Mouse (Mus musculus) brown adipose tissue, adult 24 weeks (tissue): Measurements from ENCODE around the gene Gm12216. TPM values are rescaled to one million over a fixed set of nuclear protein-coding genes. Genes with fewer than 3 reads are reported as not detected.
"Not testable (repeated sequence)": the region's sequence is repeated elsewhere in the genome, so short reads cannot be mapped to it uniquely, and the experiment has no call there.

Experiments
- H3K27ac ChIP-seq: fragments of 200-500 bp; replicated peaks from 2 replicates; pipeline ENCODE4 v1.5.1; 2012; ENCODE audit warnings: low read depth, mild to moderate bottlenecking, low read length
- H3K4me1 ChIP-seq: fragments of 200-500 bp; 2 replicates; pipeline ENCODE4 v1.6.1; 2012; ENCODE audit warnings: low read length, mixed read lengths; ENCODE audit not compliant: control insufficient read depth, insufficient read depth, insufficient read length
- H3K4me3 ChIP-seq: fragments of 200-500 bp; 2 replicates; pipeline ENCODE4 v1.5.1; 2012; ENCODE audit warnings: low read depth, mild to moderate bottlenecking, low read length, moderate library complexity; ENCODE audit not compliant: insufficient read depth
- polyA plus RNA-seq: library from polyadenylated mRNA; stranded (reverse); fragments of >200 nt; gene quantifications from 2 replicates; pipeline ENCODE4 v1.2.4, GENCODE M21; 2012; ENCODE audit not compliant: missing spikeins, insufficient read depth, insufficient read length

Gene Gm12216
- polyA plus RNA-seq, 1 experiment, result 7.8 TPM

DNA sequence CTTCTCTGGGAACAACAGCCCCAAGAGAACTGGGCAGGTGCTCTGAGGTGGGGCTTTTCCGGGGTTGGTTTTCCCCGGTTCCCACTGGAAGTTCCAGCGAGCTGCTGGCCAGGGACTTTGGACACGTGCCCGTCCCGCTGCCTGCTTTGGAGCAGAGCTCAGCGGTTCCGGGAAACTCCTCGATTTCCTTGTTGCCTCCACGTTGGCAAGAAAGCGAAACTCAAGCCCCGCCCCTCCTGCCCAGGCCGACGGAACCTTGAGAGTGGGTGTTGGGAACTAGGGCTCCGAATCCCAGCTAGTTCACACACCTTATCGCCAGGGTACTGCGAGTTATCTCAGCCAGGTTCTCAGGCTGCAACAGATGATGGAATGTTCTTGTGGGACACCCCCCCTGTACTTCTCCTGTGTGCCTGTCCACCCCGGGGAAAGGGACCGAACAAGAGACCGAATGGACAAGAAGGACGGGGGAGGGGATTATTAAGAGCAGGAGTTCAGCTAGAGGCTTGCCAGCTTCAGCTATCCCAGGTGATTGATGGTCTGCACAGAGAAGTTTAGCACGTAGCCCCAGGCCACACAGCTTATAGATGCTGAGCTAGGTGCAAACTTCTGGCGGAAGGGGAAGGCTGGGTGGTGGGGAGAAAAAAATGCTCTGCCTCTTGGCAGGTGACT, 96.1 kb downstream of the Gm12216 start:
- Histone ChIP-seq H3K27ac (peak overlapping the region; percentile 99), H3K4me3 (peak overlapping the region; percentile 61), H3K4me1 (peaks cover 33% of the 10 kb centered on the region)

DNA sequence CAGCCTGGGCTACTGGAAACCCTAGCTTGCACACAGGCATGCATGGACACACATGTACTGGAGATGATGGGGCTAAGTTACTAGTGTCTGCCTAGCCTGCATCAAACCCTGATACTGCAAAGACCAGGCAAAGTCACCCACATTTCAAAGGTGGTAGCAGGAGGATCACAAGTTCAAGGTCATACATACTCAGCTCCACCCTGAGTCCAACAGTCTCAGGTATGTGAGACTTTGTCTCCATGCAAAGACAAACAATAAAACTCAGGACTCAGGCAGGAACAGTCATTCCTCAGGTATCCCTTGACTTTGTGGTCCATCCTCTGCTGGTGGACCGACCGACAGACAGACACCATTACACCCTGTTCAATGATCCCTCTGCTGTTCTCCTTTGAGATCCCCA, 96.6 kb downstream of the Gm12216 start:
- Histone ChIP-seq H3K27ac (peak overlapping the region; percentile 99), H3K4me3 (0 out of 2 replicates have a peak overlapping the region, but pooled peaks have one; percentile 4)

DNA sequence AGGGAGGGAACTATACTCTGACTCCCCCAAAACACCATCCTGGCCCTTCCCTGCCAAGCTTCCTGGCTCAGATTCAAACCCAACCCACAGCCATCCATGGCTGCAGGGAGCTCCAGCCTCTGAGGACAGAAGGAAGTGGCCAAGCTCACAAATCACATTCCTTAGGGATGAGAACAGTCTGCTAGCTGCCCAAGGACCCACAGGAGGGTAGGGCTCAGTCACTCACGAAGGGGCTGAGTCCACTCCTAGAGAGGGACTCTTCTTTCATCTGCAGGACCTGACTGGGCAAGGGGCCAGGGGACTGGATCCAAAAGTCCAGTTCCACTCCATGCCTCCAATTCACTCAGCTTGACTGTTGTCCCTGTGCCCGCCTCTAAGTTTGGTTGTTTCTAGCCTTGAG, 97.2 kb downstream of the Gm12216 start:
- peaks cover 33% of the 10 kb centered on the region for H3K4me1 ChIP-seq
- peak overlapping the region; percentile 99 for H3K27ac ChIP-seq
- H3K4me3 ChIP-seq, result no peak overlapping the region

More for the DNA sequence above, 96.6 kb downstream of the Gm12216 start:
- peaks cover 33% of the 10 kb centered on the region for H3K4me1 ChIP-seq

DNA sequence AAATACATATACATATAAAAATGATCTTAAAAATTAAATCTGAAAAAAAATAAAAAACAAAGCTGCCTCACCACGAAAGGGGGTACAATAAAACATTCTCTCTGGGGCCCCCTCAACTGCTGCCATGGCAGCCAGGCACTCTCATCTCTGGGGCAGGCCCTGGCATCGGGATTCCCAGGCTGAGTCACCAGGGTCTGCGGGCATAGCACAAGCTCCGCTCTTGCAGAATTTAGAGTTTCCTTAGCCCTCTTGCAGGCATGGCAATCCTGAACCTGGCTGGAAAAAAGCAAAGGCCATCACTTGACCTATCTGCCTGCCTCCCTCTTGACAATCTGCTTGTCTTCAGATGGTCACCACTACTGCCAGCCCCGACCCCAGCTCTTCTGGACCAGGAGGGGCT, 97.8 kb downstream of the Gm12216 start:
- Histone ChIP-seq H3K4me1 (peaks cover 33% of the 10 kb centered on the region), H3K4me3 (no peak overlapping the region), H3K27ac (peak overlapping the region; percentile 99)

DNA sequence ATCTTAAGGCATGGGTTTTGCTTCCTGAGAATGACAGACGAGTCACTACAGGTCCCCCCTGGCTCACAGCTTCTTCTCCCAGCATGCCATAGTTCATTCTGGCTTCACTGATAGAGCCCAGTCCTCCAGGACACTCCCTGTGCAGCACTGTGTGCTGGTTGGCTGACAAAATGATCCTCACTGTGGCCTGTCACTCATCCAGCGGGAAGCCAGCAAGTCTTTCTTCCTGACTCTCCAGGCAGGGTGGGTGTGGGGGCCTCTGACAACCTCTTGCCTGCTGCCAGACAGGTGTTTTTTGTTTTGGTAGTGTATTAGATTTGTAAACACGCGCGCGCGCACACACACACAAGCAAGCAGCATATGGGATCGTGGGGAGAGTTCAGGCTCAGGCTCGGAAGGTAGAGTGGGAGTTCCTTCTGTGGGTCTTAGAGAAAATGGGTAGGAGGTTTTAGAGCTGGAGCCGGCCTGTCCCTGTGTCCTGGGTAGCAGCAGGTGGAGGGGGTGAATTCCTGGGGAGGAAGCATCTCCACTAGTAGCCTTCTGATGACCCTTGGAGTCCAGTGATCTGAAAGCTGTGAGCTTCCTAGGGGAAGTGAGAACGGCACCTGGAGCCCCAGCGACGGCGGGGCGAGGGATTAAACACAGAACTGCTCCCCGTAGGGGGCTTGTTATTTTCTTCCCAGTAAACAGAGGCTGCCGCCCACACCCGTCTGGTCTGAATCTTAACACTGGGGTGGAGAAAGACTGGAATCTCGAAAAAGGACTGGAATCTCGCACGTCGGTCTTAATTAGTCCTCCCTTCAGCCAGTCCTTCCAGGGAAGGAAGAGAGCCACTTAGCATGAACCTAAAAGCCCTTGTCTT, 99.3 kb downstream of the Gm12216 start:
- Histone ChIP-seq H3K27ac (peak overlapping the region; percentile 39), H3K4me1 (peaks cover 33% of the 10 kb centered on the region)

DNA sequence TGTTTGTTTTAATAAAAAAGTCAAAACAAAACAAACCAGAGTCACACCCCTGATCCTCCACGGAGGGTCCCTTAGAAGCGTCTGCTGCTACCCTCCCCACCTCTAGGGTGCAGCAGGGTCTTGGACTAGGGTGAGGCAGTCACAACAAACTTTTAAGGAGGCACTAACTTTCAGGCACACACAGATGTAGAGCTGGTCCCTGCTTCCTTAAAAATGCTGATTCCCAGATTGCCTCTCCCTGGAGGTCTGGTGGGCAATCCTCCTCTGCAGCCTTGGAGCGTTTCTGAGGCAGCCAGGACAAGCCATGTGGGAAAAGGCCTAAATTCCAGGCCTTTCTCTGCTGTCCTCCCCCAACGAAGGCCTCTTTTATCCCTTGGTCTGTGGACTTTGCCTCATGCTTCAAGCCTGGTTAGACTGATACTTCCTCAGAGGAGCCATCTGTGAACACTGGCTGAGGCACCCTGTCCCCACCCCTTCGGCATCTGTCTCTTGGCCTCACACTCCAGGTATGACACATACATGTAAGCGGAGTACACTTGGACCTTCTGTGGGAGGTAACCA, 100.2 kb downstream of the Gm12216 start:
- Histone ChIP-seq H3K4me3 (no peak overlapping the region), H3K27ac (peak overlapping the region; percentile 39), H3K4me1 (peaks cover 28% of the 10 kb centered on the region)

More for the DNA sequence above, 99.3 kb downstream of the Gm12216 start:
- H3K4me3 ChIP-seq, result no peak overlapping the region

DNA sequence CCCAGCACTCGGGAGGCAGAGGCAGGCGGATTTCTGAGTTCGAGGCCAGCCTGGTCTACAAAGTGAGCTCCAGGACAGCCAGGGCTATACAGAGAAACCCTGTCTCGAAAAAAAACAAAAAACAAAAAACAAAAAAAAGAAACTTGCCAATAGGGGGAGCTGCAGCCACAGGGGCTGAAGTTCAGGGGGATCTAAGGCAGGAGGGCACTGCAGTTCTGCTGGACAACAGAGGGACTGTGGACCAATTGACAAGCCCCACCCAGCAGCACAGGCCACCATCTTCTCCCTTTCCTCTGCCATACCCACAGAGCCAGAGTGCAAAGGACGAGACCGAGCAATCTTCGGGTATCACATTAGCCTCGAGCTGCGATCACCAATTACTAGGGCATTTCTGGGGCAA, 101.0 kb downstream of the Gm12216 start:
- not testable (repeated sequence) for H3K27ac ChIP-seq, H3K4me3 ChIP-seq
- H3K4me1 ChIP-seq, result peaks cover 28% of the 10 kb centered on the region

DNA sequence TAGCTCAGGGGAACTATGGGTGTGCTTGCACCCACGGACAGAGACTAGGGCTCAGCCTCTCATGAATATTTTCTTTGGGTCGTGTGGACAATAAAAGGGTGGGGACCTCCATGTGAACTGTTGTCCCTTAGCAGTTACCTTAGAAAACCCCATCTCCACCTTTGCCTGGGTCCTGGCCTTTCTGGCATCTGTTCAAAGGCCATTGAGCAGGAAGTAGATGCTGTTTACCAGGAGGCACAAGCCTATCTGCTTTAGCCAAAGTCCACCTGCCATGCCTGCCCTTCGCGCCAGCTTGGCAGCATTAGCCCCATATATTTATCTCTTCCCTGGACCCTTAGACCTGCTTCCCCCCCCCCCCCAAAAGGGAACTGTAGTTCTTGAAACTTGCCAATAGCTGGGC, 101.4 kb downstream of the Gm12216 start:
- H3K27ac ChIP-seq, result no peak overlapping the region
- no peak overlapping the region for H3K4me3 ChIP-seq
- H3K4me1 ChIP-seq, result peaks cover 27% of the 10 kb centered on the region

DNA sequence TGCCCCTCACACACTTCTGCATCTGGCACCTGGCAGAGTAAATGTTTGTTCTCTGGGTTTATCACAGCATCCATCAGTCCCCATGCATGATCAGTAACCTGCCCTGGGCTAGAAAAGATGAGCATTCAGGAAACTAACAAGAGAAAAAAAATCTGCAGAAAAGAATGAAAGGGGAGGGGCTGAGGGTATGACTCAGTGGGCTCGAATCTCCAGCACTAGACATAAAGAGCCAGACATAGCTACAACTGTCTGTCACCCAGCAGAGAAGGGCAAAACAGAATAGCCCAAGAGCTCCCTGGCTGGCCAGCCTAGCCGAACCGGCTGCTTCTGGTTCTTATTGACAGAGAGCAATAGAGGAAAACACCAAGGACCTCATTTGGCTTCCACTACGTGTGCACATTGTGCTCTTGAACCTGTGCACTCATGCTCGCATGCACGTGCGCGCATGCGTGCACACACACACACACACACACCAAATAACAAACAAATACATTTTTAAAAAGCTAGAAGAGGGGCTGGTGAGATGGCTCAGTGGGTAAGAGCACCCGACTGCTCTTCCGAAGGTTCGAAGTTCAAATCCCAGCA, 104.0 kb downstream of the Gm12216 start:
- Histone ChIP-seq H3K27ac (no peak overlapping the region), H3K4me3 (no peak overlapping the region), H3K4me1 (peaks cover 15% of the 10 kb centered on the region)

DNA sequence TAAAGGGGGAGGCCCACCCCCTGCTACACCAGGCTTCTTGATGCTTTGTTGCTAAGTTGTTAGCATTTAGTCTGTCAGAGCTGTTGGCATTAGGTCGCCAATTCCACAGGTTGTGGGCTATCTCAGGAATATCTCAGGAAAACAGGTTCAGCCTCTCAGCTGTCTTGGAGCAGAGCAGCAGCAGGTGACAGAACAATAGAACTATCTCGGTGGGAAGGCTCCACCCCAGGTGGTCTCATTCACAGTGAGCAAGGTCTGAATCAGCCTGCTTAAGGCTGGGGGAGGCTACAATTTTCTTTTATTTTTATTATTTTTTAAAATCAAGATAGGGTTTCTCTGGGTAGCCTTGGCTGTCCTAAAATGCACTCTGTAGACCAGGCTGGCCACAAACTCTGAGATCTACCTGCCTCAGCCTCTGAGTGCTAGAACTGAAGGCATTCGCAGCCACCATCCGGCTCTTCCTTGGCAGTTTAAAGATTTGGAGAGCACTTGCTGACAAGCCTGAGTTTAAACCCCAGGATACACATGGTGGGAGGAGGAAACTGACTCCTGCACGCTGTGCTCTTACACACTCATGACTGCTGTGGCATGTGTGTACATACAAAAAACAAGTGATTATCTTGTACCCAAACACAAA, 109.2 kb downstream of the Gm12216 start:
- Histone ChIP-seq H3K27ac (no peak overlapping the region), H3K4me1 (no peaks in the 10 kb centered on the region)

DNA sequence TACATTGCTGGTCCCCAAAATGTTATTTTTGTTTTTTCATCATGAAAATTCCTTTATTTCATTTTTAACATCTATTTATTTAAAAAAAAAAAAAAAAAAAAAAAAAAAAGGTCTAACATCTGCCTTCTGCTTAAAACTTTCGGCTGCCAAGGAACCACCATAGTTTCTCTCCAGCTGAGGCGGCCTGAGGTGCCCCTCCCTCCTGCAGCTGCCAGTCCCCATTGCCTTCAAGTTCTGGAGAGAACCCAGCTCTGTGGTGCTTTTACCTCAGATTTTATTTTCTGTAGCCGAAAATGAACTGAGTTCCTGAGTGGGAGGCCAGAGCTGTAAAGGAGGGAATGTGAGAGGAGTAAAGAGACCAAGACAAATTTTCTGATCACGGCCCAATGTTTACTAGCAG, 109.8 kb downstream of the Gm12216 start:
- Histone ChIP-seq H3K4me3 (no peak overlapping the region), H3K4me1 (no peaks in the 10 kb centered on the region), H3K27ac (no peak overlapping the region)

More for the DNA sequence above, 109.2 kb downstream of the Gm12216 start:
- no peak overlapping the region for H3K4me3 ChIP-seq

DNA sequence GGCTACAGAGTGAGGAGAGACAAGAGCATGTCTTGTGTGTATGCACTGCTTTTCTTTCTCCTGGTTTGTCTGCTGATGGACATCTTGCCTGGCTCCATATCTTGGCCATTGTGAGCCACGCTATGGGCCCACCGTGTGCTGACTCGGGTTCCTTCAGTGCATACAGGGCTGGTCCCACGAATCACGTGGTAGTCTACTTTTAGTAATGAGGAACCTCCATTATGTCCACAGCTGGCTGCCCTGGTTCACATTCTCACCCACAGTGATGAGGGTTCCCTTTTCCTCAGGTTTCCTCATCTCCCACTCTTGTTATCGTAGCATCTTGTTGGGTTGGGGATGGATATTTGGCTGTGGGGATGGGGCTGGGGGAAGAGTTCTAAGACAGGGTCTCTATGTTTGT, 110.4 kb downstream of the Gm12216 start:
- H3K4me1 ChIP-seq, result no peaks in the 10 kb centered on the region
- no peak overlapping the region for H3K4me3 ChIP-seq
- H3K27ac ChIP-seq, result no peak overlapping the region

DNA sequence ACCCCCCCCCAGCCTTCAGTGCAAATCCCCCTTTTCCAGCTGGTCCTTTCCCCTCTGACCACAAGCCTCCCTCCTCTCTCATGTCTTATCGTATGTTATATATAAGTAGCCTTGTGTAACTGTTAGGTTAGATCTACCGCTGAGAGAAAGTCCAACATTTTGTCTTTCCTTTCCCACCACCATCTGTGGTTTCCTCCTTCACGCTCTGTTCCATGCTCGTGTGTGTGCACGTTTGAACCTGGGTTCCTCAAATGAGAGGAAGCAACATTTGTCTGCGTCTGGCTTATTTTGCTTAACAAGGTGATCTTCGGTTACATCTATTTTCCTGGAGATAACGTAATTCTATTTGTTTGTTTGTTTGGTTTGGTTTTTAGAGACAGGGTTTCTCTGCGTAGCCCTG, 111.1 kb downstream of the Gm12216 start:
- H3K4me1 ChIP-seq, result no peaks in the 10 kb centered on the region
- H3K27ac ChIP-seq, result no peak overlapping the region
- no peak overlapping the region for H3K4me3 ChIP-seq

DNA sequence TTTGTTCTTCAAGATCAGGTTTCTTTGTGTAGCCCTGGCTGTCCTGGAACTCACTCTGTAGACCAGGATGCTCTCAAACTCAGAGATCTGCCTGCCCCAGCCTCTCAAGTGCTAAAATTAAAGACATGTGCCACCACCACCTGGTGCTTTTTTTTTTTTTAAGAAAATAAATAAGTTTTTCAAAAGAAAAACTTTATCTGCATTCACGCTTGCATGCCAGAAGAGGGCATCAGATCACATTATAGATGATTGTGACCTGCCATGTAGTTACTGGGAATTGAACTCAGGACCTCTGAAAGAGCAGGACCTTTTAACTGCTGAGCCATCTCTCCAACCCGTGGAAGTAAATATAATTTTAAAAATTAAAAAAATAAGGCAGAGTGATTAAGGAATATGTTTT, 113.8 kb downstream of the Gm12216 start:
- H3K27ac ChIP-seq, result no peak overlapping the region
- no peak overlapping the region for H3K4me3 ChIP-seq
- H3K4me1 ChIP-seq, result peaks cover 2% of the 10 kb centered on the region; the same call in 1 of the 2 replicates

DNA sequence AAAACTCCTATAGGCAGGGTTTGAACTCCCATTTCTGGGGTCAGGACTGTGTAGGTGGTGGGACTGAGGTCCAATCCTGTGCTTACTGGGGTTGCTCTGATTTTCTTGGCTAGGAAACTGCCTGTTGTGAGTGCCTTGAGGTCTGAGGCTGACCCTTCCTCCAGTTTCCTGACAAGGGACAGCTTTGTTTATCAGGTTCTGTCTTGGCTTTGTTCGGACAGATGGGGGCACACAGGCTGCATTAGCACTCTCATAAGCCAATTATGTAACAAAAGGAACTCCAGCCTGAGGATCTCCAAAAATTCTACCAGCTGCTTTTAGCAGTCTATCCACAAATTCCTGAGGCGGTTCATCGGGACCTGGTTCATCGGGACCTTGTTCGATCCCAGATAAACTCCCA, 116.7 kb downstream of the Gm12216 start:
- Histone ChIP-seq H3K4me3 (no peak overlapping the region), H3K4me1 (peaks cover 2% of the 10 kb centered on the region; the same call in 1 of the 2 replicates), H3K27ac (0 out of 2 replicates have a peak overlapping the region, but pooled peaks have one; percentile 53)
